Mouse (Mus musculus): ENCODE data around the gene Agtrap.

- TF ChIP-seq CTCF (conservative IDR thresholded peaks at IDR 0.05; ENCODE audit: low read length) (no peak), POU5F1 (IDR thresholded peaks at IDR 0.05; ENCODE audit: borderline replicate concordance, low read length) (no peak), NANOG (IDR thresholded peaks at IDR 0.05; ENCODE audit: borderline replicate concordance, low read length) (no peak)
These were observed 32.7 kb upstream of the Agtrap start for GRCm38 (mm10) chr4:148120555-148120954.

Measured in E14TG2a.4 (cell line).